Mouse (Mus musculus) layer of hippocampus, postnatal 36 days (tissue): ENCODE measurements around the gene Upf2. TPM values are rescaled to one million over a fixed set of nuclear protein-coding genes. Genes with fewer than 3 reads are reported as not detected.
"Not testable (repeated sequence)": the region's sequence is repeated elsewhere in the genome, so short reads cannot be mapped to it uniquely, and the experiment has no call there.

Source experiments
- DNase-seq, 2 experiments: peaks; one replicate each; pipeline ENCODE4 v3.0.0; 2022
- total RNA-seq, 2 experiments: library from RNA; stranded (reverse); gene quantifications; 2 replicates each; pipeline ENCODE4 v1.2.3; 2021

Gene Upf2
- total RNA-seq, 2 experiments from 2014 or later = 46.4 to 48.2 TPM

DNA sequence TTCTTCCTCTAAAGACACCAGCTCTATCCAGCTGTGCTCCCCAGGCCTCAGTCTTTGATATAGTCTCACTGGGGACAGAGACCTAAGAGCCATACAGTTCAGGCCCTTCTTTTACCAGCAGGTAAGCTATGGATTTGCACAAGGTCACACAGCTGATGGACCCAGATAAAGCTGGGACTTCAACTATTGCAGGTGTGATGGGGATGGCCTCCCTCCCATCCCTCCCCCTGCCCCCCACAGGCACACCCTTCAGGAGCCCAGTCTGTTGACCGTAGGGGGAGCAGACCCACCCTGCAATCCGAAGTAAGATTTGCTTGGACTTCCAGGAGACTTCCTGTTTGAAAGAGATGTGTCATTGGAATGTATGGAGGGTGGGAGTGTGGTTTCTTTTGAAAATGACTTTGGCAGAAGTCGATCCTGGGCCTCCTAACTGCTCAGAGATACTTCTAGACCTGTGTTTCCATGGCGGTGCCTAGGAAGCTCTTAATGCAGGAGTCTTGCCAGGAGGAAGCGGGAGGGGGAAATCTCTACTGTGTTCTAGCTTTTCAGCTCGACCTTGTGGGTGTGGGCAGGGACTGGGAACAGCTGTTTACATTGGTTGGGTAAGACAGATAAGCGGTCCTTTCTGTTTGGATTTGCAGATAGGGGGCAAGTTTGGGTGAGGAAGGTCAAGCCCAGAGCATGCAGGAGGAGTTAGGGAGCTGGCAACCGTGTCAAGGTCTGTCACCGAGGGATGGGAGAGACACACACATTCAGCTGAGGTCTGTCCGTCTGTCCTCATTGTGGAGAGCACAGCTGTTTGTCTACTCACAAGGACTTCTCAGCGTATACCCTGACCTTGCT lies 120.5 kb downstream of the Upf2 start:
- DNase-seq = no peak

DNA sequence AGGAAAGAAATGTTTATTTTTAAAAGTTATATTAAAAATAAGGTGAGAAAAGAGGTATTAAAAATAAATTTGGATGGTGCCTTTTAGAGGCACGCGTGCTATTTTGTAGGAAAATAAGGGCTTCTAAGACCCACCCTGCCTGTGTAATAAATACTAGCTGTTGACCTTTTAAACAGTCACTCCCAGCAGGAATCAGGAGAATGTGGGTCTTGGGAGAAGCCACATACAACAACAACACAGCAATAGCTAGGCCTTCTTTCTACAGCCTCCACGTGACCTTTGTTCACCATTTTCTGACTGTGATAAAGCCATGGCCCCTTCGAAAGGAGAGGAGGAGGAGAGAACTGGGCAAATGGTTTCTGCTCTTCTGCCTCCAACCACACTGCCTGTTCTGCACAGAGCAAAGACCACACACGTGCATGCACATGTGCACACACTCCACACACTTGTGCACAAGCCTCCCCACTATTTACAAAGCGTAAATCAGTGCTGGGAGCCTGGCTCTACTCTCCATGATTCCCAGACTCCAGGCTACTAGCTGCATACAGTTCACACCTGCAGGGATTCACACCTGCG lies 121.5 kb downstream of the Upf2 start:
- no peak for DNase-seq

DNA sequence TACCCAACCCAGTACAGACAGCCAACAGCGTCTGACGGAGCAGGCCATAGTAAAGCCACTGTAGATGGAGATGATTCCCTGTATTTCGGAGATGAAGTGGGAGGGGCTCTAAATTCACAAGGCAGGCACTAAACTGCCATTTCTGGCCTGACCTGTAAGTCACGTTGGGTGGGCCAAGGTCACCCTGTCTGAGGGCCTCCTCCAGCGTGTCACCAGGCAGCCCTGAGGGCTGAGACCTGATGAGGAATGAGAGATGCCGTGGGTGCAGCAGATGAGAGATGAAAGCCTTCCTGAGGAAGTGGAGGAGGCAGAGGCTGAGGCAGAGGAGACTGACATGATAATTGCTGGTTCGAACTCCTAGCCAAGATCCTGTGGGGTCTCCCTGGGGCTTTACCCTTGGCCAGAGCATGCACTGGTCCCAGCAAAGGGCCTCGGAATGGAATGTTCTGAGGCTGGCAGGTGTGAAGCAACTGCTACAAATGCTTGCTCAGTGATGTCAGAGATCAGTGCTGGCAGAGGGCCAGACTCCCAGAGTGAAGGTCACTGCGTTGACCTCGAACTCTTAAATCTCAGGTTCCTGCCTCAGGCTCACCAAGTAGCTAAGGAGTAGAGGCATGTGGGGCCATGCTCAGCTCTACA lies 123.7 kb downstream of the Upf2 start:
- DNase-seq = no peak

DNA sequence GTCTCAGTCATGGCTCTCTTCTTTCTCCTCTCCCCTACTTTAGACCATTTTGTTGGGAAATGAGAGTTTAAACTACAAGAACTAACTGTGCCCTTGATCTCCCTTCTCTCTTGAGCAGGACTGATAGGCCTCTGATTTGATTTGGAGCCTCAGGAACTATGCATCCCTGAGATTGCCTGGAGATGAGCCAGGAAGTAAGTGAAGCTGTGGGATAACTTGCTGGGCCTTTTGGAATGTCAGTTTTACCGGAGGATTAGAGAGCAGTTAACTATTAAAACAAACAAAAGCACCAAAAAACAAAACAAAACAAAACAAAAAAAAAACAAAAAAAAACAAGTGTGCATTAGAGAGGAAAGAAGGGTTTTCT lies 124.2 kb downstream of the Upf2 start:
- no peak for DNase-seq

DNA sequence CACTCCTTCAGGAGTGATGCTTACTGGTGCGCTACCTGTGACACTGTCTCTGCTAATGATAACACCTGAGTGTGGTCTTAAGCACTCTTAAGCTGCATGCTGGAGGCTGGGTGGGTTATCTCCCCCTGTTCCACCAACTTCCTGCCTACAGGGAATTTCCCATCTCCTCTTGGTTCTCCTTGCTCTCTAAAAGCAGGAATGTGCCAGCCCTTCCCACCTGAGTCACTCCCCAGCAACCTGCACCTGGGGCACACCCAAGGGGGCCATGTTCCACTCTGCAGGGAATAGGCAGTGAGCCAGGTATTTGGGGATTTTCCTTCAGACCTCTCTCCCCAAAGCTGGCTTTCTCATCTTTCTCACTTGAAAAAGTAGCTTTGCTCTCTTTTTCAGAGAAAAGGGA lies 128.8 kb downstream of the Upf2 start:
- DNase-seq = no peak

DNA sequence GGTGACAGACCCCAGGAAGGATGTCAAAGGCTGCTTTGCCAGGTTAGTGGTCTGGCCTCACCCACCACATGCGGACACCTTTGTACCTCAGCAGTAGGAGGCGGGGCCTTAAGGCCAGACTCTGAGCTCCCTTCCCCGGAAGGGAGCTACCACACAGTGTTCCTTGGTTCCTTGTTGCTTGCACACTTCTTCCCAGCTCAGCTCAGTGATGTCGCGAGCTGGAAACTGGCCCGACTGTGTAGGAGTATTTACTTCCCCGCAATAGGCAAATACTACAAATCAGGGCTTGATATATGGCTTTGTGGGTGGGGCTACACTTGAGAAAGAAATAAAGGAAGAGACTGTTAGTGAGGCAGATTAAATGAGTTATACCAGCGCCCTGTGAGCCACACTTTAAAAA lies 129.8 kb downstream of the Upf2 start:
- DNase-seq = no peak

DNA sequence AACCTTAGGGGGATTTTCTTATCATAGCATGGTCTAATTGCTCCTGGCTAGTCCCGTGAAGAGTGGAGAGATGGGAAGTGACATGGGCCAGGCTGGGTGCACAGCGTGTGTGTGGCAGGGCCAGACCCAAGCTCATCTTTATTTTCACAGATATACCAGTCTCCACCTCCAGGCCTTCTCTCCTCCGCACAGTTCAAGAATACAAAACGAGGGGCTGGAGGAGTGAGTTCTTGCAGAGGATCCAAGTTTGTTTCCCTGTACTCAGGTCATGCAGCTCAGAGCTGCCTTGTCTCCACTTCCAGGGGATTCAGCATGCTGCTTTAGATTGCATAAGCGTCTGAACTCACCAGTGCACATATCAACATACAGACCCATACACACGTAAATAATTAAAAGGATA lies 131.3 kb downstream of the Upf2 start:
- DNase-seq = no peak

DNA sequence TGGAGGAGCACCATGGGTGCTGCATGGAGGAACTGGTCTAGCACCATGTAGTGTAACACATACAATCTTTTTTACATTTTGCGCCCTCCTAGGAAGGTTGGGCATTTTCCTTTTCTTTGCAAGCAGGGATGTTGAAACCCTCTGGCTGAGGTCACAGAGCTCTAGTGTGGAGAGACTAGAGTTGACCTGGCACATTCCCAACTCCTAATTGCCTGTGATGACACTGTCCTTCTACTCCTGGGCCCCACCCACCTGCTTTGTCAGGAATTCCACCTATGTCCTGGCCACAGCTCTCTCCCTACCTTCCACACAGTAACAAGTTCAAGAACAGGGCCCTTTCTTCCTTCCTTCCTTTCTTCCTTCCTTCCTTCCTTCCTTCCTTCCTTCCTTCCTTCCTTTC lies 132.4 kb downstream of the Upf2 start:
- no peak for DNase-seq

DNA sequence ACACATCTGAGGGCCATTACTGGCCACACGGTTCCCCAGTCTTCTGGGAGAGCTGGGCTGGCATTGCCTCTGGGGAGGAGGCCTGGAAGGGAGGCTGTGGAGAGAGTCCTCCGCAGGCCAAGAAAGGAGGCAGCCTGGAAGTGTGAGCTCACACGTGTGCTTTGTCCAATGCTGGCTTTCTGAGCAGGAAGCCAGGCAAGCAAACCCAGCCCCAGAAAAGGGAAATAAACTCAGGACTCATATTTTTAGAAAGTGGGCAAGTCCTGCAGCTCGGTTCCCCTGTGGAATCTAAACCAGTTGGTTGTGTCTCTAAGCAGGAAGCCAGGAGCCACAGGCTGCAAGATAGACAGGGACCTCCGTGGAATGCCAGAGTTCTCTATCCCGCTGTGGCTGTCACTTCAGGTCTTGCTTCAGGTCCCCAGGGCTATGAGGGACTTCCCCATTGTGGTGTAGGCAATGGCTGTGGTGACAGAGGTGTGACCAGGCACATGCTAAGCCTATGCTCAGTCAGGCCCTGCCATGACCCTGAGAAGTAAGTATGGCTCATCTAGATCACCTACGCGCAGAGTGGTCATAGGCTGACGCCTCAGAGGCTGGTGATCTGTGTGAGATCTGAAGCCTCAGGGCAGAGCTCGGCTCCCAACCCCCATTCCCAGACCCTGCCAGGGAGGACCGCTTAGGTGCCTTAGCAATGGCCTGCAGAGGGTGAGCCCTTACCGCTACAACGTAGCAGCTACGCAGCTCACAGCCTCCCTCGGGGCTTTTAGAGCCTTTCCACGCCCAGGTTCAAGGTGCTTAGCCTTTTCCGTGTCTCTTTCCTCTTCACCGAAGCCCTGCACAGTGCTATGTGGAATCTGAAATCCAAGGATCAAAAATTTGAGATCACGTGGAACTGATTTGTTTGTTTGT lies 134.6 kb downstream of the Upf2 start:
- DNase-seq = no peak

DNA sequence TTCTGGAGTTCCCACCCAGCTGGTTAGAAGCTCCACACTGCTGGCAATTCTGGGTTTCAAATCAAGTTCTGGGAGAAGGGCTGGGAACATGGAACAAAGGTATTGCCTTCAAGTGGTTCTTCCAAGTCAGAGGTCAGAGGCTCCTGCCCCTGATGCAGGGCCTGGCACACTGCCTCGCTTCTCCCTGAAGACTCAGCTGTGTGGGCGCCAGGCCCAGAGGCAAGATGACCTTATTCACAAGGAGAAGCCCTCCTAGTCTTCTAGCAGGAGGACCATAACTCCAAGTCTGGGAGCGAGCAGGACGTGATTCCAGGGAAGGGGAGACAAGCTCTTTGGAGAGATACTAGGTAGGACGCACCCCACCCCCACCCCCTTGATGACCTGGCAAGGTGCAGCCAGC lies 135.9 kb downstream of the Upf2 start:
- DNase-seq = no peak

DNA sequence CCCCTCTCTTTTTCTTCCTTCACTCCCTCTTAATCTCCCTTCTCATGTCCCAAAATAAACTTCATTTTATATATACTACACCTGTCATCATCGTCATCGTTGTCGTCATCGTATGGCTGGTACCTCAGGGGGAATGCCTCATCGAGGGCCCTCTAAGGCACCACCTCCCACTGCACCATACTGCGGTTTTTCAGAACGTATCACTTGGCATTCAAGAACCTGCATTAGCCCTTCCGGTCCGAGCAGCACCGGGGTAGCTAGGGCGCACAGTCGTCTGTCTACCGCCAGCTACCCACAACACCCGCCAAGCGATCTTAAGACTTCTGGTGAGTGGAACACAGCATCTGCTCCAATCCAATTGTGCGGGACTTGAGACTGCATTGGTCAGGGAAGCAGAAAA lies 138.7 kb downstream of the Upf2 start:
- not testable (repeated sequence) for DNase-seq

DNA sequence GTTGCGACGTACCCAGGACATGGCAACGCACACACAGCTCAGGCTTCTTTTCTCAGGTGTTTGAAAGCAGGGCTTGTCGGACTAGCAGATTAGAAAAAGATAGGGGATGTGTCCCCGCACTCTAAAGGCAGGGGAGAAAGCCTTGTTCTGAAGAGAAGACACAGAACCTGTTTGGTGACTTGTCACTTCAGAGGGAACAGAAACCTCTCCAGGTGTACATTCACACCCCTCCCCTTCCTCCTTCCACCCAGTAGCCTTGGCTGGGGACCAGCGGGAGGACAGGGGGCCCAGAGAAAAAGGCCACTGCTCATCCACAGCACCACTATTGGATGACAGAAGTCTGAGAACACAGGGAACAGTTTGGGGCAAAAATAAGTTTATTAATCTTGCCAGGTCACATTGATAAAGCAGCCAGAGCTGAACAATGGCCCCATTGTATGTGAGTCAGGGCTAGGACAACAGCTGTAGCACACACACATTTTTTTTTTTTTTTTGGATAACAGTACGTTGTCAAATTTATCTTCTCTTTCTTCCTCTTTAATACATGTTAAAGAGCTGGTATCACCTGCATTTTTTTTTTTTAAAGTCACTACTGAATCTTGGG lies 145.9 kb downstream of the Upf2 start:
- DNase-seq = no peak

DNA sequence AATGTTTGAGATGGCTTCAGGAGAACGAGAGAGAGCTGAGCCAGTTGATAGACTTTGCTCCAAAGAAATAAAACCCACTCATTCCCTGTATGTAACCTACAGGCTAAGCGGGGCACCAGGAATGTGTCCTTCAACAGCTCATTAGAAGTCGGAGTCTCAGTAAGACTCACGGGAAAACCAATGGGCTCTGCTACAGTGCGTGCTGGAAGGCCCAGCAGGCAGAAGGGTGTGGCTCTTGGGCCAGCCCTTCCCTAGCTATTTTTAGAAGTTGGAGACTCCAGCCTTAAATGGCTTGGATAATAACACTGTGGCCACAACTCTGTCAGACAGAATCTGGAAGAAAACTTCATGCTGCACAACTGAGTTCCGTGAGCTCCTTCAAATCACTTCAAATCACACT lies 147.7 kb downstream of the Upf2 start:
- no peak for DNase-seq

DNA sequence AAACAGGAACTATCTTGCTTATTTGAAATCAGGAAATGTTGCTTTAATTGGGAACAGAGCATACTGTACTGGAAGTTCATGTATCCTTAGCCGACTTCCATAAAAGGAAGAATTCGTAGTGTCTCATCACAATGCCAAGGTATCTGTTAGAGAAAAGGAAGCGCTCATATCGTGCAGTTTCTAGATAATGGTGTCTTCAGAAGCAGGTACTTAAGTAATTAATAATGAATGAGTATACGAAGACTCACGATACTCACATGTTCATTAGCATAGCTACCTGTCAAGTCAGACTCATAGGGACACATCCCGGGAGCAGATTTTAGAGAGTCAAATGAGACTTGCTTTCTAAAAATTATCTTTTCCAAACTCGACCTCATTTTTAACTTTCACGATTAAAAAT lies 148.2 kb downstream of the Upf2 start:
- DNase-seq = no peak

DNA sequence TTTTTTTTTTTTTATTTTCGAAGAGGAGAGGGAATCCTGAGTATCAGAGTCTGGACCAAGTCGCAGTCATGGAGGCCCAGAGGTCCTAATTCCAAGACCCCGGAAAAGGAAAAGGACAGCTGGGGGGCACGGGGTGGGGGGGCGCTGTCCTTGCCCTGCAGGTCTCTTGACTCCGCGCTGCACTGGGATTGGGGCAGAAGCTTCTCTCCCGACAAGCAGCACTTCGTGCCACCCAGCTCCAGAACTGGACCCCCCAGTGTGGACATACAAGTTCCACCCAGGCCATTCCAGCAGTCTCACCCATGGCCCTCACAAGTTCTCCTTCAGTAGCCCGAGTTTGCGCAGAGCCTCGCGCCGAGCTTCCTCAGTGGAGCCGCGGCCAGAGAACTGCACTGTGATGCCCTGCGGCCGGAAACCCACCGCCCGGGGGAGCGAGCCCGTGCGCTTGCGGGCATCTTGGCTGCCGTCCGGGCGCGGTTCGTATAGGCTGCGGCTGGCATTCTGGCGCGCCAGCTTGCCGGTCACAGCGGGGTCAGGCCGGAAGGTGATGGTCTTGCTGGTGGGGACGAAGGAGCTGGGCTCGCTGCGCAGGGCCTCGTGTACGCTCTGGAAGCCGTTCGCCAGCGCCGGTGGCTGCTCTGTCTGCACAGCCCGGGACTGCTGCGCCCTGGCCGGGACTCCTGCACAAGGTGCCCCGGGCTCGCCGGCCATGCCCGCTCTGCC lies 148.9 kb downstream of the Upf2 start:
- DNase-seq = no peak

DNA sequence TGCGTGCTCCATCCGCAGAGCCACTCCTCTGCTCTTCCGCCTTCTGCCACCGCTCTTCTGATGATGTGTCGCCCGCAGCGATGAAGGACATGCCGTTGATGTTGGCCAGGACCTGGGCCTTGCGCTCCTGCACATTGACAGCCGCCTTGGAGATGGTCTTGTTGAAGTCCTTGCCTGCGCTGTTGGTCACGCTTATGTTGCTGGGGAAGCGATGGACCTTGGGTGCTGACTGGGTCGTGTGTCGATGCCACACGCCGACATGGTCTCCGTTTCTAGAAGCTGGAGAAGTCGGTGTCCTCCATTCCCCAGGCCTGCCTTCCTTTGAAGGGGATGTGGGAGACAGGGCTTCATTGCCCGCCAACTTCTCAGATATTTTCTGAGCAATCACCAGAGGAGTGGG lies 149.5 kb downstream of the Upf2 start:
- no peak for DNase-seq

DNA sequence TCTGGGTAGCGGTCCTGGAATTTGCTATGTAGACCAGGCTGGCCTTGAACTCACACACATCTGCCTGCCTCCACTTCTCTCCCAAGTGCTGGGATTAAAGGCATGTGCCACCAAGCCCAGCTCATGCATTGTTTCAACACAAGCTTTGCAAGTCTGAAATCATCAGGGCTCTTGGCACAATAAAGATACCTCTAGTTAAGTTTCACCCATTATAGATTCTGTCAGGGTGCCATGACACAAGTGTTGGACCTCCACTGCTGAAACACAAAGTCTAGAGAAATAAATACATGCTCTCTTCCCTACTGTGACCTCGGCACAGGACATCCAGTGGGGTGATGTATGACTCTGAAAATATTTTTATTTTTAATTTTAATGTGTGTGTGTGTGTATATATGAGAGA lies 154.2 kb downstream of the Upf2 start:
- no peak for DNase-seq
